Mouse (Mus musculus): ENCODE data around the gene St6galnac4. TPM values are rescaled to one million over a fixed set of nuclear protein-coding genes. Genes with fewer than 3 reads are reported as not detected.

The St6galnac4 gene
- polyA plus RNA-seq (2017; shearing (Covaris generic)) = 10 to 100 TPM; 32.7 to 45.6 TPM

GRCm38 (mm10) chr2:32586871-32587351 is at the start of gene St6galnac4:
St6galnac4 (plus strand) TSS chr2:32587095.

DNA sequence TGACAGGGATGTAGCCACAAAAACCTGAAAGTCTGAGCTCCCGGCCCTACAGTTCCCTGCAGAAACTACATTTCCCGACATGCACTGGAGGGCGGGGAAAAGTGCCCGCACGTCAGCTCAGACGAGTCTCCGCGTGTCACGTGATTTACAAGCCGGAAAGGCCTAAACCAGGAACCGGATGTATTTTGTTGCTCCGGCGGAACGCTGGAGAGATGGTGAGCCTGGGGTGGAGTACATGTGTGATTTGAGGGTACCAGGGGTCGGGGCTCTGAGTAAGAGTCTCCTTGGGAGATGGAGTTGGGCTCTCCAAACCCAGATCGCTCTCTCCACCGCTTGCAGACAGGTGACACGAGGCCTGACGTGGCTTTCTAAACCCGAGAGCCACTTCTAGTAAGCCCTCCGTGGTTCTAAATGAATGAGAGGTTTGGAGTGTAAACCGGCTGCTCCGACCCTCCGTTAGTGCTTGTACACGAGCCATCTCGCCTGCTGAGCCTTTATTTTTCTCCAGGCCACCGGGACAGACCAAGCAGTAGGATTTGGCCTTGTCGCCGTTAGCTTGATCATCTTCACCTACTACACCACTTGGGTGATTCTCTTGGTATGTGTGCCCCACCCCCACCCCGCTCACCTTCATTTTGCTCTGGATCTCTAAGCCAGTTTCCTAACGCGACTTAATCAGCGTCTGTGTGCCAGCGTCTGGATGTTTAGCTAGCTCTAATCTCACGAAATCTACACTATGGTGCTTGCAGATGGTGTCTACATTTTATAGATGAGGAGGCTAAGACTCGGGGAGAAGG is 16.0 kb upstream of the St6galnac4 start, which contains the start of gene Dpm2:
Dpm2 (plus strand) TSS at position 161 of the 797 bp plus-strand sequence.

GRCm38 (mm10) chr2:32574497-32574896 is 12.4 kb upstream of the St6galnac4 start, which contains the start of gene Pip5kl1:
Pip5kl1 (plus strand) TSS chr2:32574797.

GRCm38 (mm10) chr2:32575586-32576160 is 11.2 kb upstream of the St6galnac4 start, which contains the start of gene 9430097D07Rik:
9430097D07Rik (minus strand) TSS chr2:32575684.

DNA sequence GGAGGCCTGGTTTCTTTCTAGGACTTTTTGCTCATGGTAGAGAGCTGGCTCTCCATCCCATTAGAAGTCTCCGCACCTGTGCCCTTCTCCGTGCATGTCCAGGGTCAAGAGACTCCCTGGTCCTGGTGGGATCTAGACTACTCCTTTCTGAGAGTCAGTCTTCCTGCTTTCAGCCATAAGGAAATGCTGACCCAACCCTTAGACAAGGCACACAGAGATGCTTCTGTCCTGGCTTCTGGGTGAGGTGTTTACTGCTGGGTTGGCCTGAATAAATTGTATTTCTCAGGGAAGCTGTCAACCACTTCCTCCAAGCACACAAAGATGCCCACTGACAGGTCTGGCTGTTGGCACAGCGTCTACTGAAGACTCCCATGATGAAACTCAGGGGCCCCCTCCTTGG is 12.5 kb downstream of the St6galnac4 start, which contains the start of gene St6galnac6:
St6galnac6 (plus strand) TSS at position 301 of the 400 bp plus-strand sequence.

DNA sequence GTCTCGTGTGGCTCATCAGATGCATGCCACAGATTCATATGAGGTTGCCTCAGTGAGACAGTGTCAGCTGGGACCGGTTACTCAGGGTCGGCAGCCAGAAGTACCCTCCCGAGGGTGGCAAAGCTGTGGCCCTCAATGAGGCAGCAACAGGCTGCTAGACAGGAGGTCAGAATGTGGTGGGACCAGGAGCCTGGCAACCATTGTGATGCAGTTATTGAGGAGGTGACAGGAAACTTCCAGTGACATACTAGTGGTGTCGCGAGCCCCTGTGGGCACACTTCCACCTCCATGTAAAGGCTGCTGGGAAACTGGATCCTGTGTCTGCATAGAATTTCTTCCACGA is 34.6 kb downstream of the St6galnac4 start, which contains the start of gene Ak1:
Ak1 (plus strand) TSS at position 242 of the 343 bp plus-strand sequence.

GRCm38 (mm10) chr2:32646379-32647056 is 59.6 kb downstream of the St6galnac4 start, which contains the start of gene Eng:
Eng (plus strand) TSS chr2:32646595.

Other genes starting within 250 kb of the St6galnac4 start
- gene Ciz1, start 234.8 kb upstream of the St6galnac4 start, polyA plus RNA-seq (2017; shearing (Covaris generic)) = 100 to 1,000 TPM; 110 to 117 TPM
- gene Dnm1, start 233.8 kb upstream of the St6galnac4 start, polyA plus RNA-seq (2017; shearing (Covaris generic)) = under 1 TPM; 0.07 to 0.88 TPM
- gene 1110008P14Rik, start 205.2 kb upstream of the St6galnac4 start, polyA plus RNA-seq (2017; shearing (Covaris generic)) = 10 to 100 TPM; 61.9 to 74.2 TPM
- not detected for gene Lcn2, start 198.8 kb upstream of the St6galnac4 start, polyA plus RNA-seq (2017; shearing (Covaris generic))
- 10 to 100 TPM; 17.9 to 24.6 TPM for gene Ptges2, start 191.2 kb upstream of the St6galnac4 start, polyA plus RNA-seq (2017; shearing (Covaris generic))
- gene Naif1, start 136.6 kb upstream of the St6galnac4 start, polyA plus RNA-seq (2017; shearing (Covaris generic)) = 10 to 100 TPM in 1 of 2 experiments, 1 to 10 TPM in 1; 8.7 to 14.3 TPM
- gene Slc25a25, start 135.7 kb upstream of the St6galnac4 start, polyA plus RNA-seq (2017; shearing (Covaris generic)) = 10 to 100 TPM; 19.0 to 24.9 TPM
- 100 to 1,000 TPM; 112 to 232 TPM for gene Fam102a, start 51.8 kb upstream of the St6galnac4 start, polyA plus RNA-seq (2017; shearing (Covaris generic))
- 100 to 1,000 TPM in 1 of 2 experiments, 10 to 100 TPM in 1; 73.9 to 113 TPM for gene Dpm2, start 16.2 kb upstream of the St6galnac4 start, polyA plus RNA-seq (2017; shearing (Covaris generic))
- gene Pip5kl1, start 12.3 kb upstream of the St6galnac4 start, polyA plus RNA-seq (2017; shearing (Covaris generic)) = 1 to 10 TPM in 1 of 2 experiments, under 1 TPM in 1; 0.27 to 1.9 TPM
- gene 9430097D07Rik, start 11.4 kb upstream of the St6galnac4 start, polyA plus RNA-seq (2017; shearing (Covaris generic)) = under 1 TPM in 1 of 2 experiments, not detected in 1; 0.94 TPM
- 1 to 10 TPM; 1.8 to 7.4 TPM for gene St6galnac6, start 12.6 kb downstream of the St6galnac4 start, polyA plus RNA-seq (2017; shearing (Covaris generic))
- gene Ak1, start 34.7 kb downstream of the St6galnac4 start, polyA plus RNA-seq (2017; shearing (Covaris generic)) = 1 to 10 TPM in 1 of 2 experiments, under 1 TPM in 1; 0.07 to 1.8 TPM
- 1 to 10 TPM in 1 of 2 experiments, under 1 TPM in 1; 0.47 to 1.7 TPM for gene Eng, start 59.5 kb downstream of the St6galnac4 start, polyA plus RNA-seq (2017; shearing (Covaris generic))
- gene Fpgs, start 117.0 kb downstream of the St6galnac4 start, polyA plus RNA-seq (2017; shearing (Covaris generic)) = 10 to 100 TPM; 15.5 to 28.8 TPM
- 100 to 1,000 TPM; 176 to 212 TPM for gene Cdk9, start 126.0 kb downstream of the St6galnac4 start, polyA plus RNA-seq (2017; shearing (Covaris generic))
- 100 to 1,000 TPM in 1 of 2 experiments, 10 to 100 TPM in 1; 96.9 to 133 TPM for gene Sh2d3c, start 134.0 kb downstream of the St6galnac4 start, polyA plus RNA-seq (2017; shearing (Covaris generic))
- gene 6330409D20Rik, start 153.9 kb downstream of the St6galnac4 start, polyA plus RNA-seq (2017; shearing (Covaris generic)) = under 1 TPM; 0.42 to 0.47 TPM
- 10 to 100 TPM; 75.2 to 81.8 TPM for gene Tor2a, start 170.1 kb downstream of the St6galnac4 start, polyA plus RNA-seq (2017; shearing (Covaris generic))
- 1 to 10 TPM in 1 of 2 experiments, under 1 TPM in 1; 0.67 to 1.6 TPM for gene Ttc16, start 188.5 kb downstream of the St6galnac4 start, polyA plus RNA-seq (2017; shearing (Covaris generic))
- gene Ptrh1, start 188.7 kb downstream of the St6galnac4 start, polyA plus RNA-seq (2017; shearing (Covaris generic)) = 1 to 10 TPM; 3.4 to 5.0 TPM
- gene Cfap157, start 197.3 kb downstream of the St6galnac4 start, polyA plus RNA-seq (2017; shearing (Covaris generic)) = 1 to 10 TPM in 1 of 2 experiments, under 1 TPM in 1; 0.61 to 1.2 TPM